Mouse (Mus musculus) midbrain, embryonic 16.5 days (tissue): ENCODE data around the gene 4930467E23Rik. TPM values are rescaled to one million over a fixed set of nuclear protein-coding genes. Genes with fewer than 3 reads are reported as not detected.
"Not testable (repeated sequence)": the region's sequence is repeated elsewhere in the genome, so short reads cannot be mapped to it uniquely, and the experiment has no call there.

Source experiments
- ATAC-seq: fragments of 200-750 bp; cut with Nextera tagmentation; 2 replicates; pipeline ENCODE4 v1.8.0; 2017; ENCODE audit warnings: moderate TSS enrichment
- H3K27ac ChIP-seq: fragments of 300-500 bp; sonication (generic); 2 replicates; pipeline ENCODE4 v1.5.1; 2014; ENCODE audit warnings: mild to moderate bottlenecking, low read length, mixed read lengths
- H3K27me3 ChIP-seq: fragments of 300-500 bp; sonication (generic); 2 replicates; pipeline ENCODE4 v1.6.1; 2014; ENCODE audit warnings: low read depth, low read length, mixed read lengths; ENCODE audit not compliant: control insufficient read depth, insufficient read depth
- H3K36me3 ChIP-seq: fragments of 300-500 bp; sonication (generic); 2 replicates; pipeline ENCODE4 v1.6.1; 2014; ENCODE audit warnings: mild to moderate bottlenecking, low read length, moderate library complexity, mixed read lengths; ENCODE audit not compliant: control insufficient read depth, insufficient read depth
- H3K4me1 ChIP-seq: fragments of 300-500 bp; sonication (generic); 2 replicates; pipeline ENCODE4 v1.6.1; 2014; ENCODE audit warnings: mild to moderate bottlenecking, low read length, mixed read lengths; ENCODE audit not compliant: control insufficient read depth, insufficient read depth
- H3K4me2 ChIP-seq: fragments of 300-500 bp; sonication (generic); 2 replicates; pipeline ENCODE4 v1.6.1; 2014; ENCODE audit warnings: mild to moderate bottlenecking, low read length, mixed read lengths
- H3K4me3 ChIP-seq: fragments of 300-500 bp; sonication (generic); 2 replicates; pipeline ENCODE4 v1.5.1; 2014; ENCODE audit warnings: low read depth, mild to moderate bottlenecking, low read length, moderate library complexity, mixed read lengths
- H3K9ac ChIP-seq: fragments of 300-500 bp; sonication (generic); 2 replicates; pipeline ENCODE4 v1.6.1; 2014; ENCODE audit warnings: low read depth, low read length, mixed read lengths
- H3K9me3 ChIP-seq: fragments of 300-500 bp; sonication (generic); replicated peaks from 2 replicates; pipeline ENCODE4 v1.6.1; 2014; ENCODE audit warnings: mild to moderate bottlenecking, low read length, mixed read lengths; ENCODE audit not compliant: control insufficient read depth, poor library complexity, severe bottlenecking
- WGBS: fragments of 180-500 bp; shearing (Covaris S2); extraction: QIAGEN DNeasy Blood & Tissue Kit; methylation state at CpG from one replicate; pipeline ENCODE4 v1.1.7; 2014; 5-methylcytosine and 5-hydroxymethylcytosine counted together
- polyA plus RNA-seq: library from polyadenylated mRNA; unstranded; fragments of >200 nt; fragmentation: Nextera tagmentation; extraction: Ambion mirVana; gene quantifications from 2 replicates; pipeline ENCODE4 v1.2.1, GENCODE M21; 2015

4930467E23Rik gene
- polyA plus RNA-seq = 0.25 TPM in 1 of 2 replicates, not detected in the other

DNA sequence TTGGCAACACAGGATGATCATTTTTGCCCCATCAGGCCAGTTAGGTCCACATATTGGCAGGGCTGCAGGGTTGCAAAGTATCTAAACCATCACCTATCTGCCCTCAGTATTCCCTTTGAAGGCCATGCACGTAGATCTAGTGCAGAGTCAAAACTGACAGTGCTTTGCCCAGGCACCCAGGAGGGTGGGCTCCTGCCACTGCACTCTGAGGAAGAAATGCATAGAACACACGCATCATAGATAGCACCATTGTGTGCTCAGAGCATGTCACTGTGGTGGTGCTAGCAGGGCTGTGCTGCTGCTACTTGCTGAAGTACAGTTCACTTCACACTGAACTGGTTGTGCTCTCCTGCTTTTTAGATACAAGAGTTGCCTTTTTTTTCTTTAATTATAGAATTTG lies at the start of gene 4930467E23Rik:
TSS of gene 4930467E23Rik (plus strand) at position 301 of the 400 bp plus-strand sequence.
- not testable (repeated sequence) for H3K9ac ChIP-seq, H3K27me3 ChIP-seq, ATAC-seq, H3K36me3 ChIP-seq, H3K9me3 ChIP-seq, H3K27ac ChIP-seq, H3K4me2 ChIP-seq, H3K4me1 ChIP-seq, H3K4me3 ChIP-seq
- no CpG with 5 or more reads among the region's 2 CpGs for WGBS

DNA sequence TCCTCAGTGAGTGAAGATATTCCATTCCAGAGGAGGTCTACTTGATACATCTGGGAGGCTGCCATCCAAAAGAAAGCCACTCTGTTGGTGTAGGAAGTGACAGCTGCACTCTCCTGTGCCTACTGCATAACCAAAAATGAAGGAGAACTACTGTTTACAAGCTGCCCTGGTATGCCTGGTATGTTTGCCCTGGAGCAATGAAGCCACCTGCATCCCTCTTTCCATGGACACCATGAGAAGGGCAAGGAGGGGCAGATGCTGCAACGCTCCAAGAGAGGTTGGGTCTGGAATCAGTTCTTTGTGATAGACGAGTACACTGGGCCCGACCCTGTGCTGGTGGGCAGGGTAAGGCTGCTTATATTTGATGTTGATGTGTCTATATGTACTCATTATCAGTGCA lies 47.1 kb upstream of the 4930467E23Rik start:
- H3K36me3 ChIP-seq, H3K4me3 ChIP-seq, H3K9ac ChIP-seq, H3K27me3 ChIP-seq, H3K4me1 ChIP-seq, H3K4me2 ChIP-seq, H3K27ac ChIP-seq, H3K9me3 ChIP-seq, ATAC-seq: not testable (repeated sequence)
- WGBS = 94% methylated on average over 2 of the region's 3 CpGs

DNA sequence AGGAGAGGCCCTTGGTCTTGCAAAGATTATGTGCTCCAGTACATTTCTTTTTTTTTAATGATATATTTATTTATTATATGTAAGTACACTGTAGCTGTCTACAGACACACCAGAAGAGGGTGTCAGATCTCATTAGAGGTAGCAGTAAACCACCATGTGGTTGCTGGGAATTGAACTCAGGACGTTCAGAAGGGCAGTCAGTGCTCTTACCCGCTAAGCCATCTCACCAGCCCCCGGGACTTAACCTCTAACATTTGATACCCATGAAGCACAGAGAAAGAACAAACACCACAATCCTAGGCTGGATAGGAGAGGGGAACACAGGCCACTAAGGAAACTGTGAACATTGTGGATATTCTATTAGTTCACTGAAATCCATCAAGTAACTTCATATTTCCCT lies 43.9 kb upstream of the 4930467E23Rik start:
- not testable (repeated sequence) for H3K4me3 ChIP-seq, H3K27me3 ChIP-seq, ATAC-seq, H3K4me2 ChIP-seq, H3K36me3 ChIP-seq, H3K27ac ChIP-seq, H3K9me3 ChIP-seq, H3K4me1 ChIP-seq, H3K9ac ChIP-seq
- 77% methylated on average over 3 of the region's 3 CpGs for WGBS

DNA sequence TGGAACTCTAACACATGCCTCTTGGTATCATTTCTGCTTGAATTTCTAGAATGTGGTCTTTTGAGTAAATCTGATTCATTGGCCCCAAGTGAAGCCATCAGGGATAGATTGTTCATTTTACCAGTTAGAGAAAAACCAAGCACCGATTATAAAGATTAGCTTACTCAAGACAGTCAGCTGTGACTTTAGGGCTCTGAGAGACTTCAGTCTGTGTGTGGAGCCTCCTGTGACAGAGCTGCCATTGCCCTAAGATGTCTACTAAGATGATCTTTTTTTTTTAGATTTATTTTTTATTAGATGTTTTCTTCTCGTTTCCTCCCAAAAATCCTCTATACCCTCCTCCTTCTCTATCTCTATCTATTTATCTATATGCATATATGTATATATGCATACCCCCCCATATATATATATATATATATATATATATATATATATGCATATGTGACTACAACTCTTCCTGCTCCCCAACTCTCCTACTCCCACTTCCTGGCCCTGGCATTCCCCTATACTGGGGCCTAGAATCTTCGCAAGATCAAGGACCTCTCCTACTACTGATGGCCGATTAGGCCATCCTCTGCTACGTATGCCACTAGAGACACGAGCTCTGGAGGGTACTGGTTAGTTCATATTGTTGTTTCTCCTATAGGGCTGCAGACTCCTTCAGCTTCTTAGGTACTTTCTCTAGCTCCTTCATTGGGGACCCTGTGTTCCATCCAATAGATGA lies 40.4 kb upstream of the 4930467E23Rik start:
- not testable (repeated sequence) for ATAC-seq
- 81% methylated on average over 6 of the region's 6 CpGs for WGBS

DNA sequence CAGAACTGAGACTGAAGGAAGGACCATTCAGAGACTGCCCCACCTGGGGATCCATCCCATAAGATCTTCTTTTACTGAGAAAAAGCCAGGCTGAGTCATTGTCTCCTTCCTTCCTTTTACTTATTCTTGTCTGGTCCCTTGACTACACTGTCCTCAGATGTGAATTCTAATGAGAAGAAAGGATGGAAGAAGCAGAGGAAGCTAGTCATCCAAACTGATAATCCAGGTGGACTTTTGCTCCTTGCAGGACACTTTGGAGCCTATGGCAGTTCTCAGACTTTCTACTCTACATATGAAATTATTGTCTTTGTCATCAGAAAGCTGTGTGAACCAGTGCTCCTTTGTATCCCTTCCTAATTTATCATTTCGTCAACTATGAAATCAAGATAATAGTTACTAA lies 39.6 kb upstream of the 4930467E23Rik start:
- not testable (repeated sequence) for ATAC-seq, H3K27ac ChIP-seq, H3K9me3 ChIP-seq, H3K4me3 ChIP-seq, H3K36me3 ChIP-seq, H3K9ac ChIP-seq, H3K4me2 ChIP-seq, H3K4me1 ChIP-seq, H3K27me3 ChIP-seq
- 72% methylated on average over 1 of the region's 1 CpGs for WGBS

More for the DNA sequence above, 40.4 kb upstream of the 4930467E23Rik start:
- H3K4me1 ChIP-seq, H3K9ac ChIP-seq, H3K4me2 ChIP-seq, H3K27me3 ChIP-seq, H3K9me3 ChIP-seq, H3K27ac ChIP-seq, H3K4me3 ChIP-seq, H3K36me3 ChIP-seq: not testable (repeated sequence)

DNA sequence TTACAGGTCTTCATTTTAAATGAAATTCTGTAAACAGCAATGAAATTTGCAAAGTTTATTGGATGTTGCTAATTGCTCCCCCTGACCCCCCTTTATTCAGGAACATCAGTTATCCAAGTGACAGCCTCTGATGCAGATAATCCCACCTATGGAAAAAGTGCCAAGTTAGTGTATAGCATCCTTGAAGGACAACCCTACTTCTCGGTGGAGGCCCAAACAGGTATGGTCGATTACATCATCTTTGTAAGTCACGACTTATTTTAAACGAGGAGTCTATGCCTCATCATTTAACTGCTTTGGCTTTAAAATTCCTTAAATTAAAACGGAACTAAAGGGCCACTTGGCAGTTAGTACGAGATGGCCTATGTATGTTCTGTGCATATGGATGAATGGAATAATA lies 38.0 kb upstream of the 4930467E23Rik start:
- not testable (repeated sequence) for H3K4me3 ChIP-seq, H3K9me3 ChIP-seq, H3K4me1 ChIP-seq, H3K36me3 ChIP-seq, H3K9ac ChIP-seq, H3K27ac ChIP-seq, H3K27me3 ChIP-seq, H3K4me2 ChIP-seq, ATAC-seq
- 90% methylated on average over 6 of the region's 6 CpGs for WGBS

DNA sequence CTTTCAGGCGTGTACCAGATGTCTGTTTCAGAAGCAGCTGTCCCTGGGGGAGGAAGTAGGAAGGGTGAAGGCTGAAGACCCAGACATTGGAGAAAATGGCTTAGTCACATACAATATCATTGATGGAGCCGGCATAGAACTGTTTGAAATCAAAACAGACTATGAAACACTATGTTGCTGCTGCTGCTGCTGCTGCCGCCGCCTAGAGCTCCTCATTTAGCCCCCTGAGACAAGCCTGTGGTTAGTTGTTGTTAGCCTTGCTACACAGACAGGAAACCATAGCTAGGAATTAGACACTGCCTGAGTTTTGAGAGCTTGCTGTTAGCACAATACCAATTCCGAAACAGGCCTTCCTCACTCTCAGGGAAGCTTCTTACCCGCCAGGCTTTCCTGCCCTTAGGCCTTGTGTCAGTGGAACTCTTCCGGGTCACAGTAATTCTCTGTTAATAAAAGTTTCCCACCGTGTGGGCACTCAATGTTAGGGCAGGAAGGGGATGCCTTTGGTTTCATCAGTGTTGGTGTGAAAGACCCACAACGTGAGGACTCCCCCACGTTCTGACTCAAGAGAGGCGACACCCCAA lies 31.8 kb upstream of the 4930467E23Rik start:
- H3K4me1 ChIP-seq, H3K4me2 ChIP-seq, H3K27ac ChIP-seq, ATAC-seq, H3K9ac ChIP-seq, H3K27me3 ChIP-seq, H3K36me3 ChIP-seq, H3K4me3 ChIP-seq, H3K9me3 ChIP-seq: not testable (repeated sequence)
- WGBS = 86% methylated on average over 11 of the region's 11 CpGs

DNA sequence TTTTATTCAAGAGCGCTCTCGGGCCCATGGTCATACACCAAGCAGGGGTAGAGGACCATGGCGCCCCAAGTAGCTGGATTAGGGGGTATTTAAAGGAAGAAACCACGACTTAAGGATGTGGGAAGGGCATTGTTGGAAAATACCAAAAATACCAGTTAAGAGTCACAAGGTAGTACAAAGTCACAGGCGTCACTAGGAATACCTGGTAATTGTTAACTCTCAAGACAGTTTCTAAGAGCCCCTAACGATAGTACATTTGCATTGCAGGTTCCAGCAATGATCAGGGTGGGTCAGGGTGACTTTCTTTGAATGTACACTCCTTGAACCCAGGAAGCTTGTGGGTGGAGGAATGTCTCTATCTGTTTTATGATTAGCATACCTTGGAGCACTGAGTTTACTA lies 31.3 kb upstream of the 4930467E23Rik start:
- H3K27ac ChIP-seq, H3K9ac ChIP-seq, H3K36me3 ChIP-seq, H3K4me2 ChIP-seq, ATAC-seq, H3K4me1 ChIP-seq, H3K4me3 ChIP-seq, H3K9me3 ChIP-seq, H3K27me3 ChIP-seq: not testable (repeated sequence)
- whole genome bisulfite sequencing = 73% methylated on average over 6 of the region's 6 CpGs

DNA sequence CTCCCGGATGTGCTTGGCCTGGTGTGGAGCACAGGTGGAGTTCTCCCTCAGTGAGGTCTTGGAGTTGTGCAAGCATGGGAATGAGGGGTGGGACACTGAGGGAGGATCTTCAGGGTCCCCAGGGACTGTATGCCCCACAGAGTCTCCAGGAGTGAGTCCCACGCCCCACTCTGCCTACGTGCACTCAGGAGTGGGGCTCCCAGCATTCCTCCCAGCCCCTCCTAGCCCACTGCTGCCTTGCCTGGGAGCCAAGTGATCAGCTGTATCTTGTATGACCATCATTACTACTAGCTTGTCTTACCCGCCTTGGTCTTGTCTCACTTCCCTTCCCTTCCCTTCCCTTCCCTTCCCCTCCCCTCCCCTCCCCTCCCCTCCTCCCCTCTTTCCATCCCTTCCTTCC lies 30.7 kb upstream of the 4930467E23Rik start:
- H3K4me3 ChIP-seq, ATAC-seq, H3K9ac ChIP-seq, H3K27me3 ChIP-seq, H3K4me2 ChIP-seq, H3K36me3 ChIP-seq, H3K27ac ChIP-seq, H3K9me3 ChIP-seq, H3K4me1 ChIP-seq: not testable (repeated sequence)
- 90% methylated on average over 4 of the region's 4 CpGs for WGBS
